Mouse (Mus musculus): ENCODE measurements around the gene Ssbp3.

GRCm38 (mm10) chr4:106939919-106940227 is 29.4 kb downstream of the Ssbp3 start:
- TF ChIP-seq POLR2A (IDR thresholded peaks at IDR 0.05; ENCODE audit: insufficient read depth, low read depth, low read length) (no peak), CTCF (IDR thresholded peaks at IDR 0.05; ENCODE audit: insufficient read depth, low read depth, low read length) (no peak)
